Mouse (Mus musculus) kidney, postnatal 0 days (tissue): ENCODE data around the gene Mok. TPM values are rescaled to one million over a fixed set of nuclear protein-coding genes. Genes with fewer than 3 reads are reported as not detected.

Experiments used
- ATAC-seq: fragments of 200-750 bp; cut with Nextera tagmentation; replicated peaks from 2 replicates; pipeline ENCODE4 v1.8.0; 2017; ENCODE audit warnings: low read depth, moderate number of reproducible peaks, moderate TSS enrichment, moderate library complexity; ENCODE audit not compliant: low FRiP score
- DNase-seq: peaks from one replicate; pipeline ENCODE4 v3.0.0-alpha.2; 2016; ENCODE audit warnings: low spot score
- H3K27ac ChIP-seq: fragments of 300-500 bp; sonication (generic); 2 replicates; pipeline ENCODE4 v1.5.1; 2014; ENCODE audit warnings: mild to moderate bottlenecking
- H3K27me3 ChIP-seq: fragments of 300-500 bp; sonication (generic); 2 replicates; pipeline ENCODE4 v1.6.1; 2014; ENCODE audit warnings: low read length, mixed read lengths; ENCODE audit not compliant: insufficient read depth
- H3K36me3 ChIP-seq: fragments of 300-500 bp; sonication (generic); 2 replicates; pipeline ENCODE4 v1.6.1; 2014; ENCODE audit warnings: low read length, mixed read lengths; ENCODE audit not compliant: insufficient read depth
- H3K4me1 ChIP-seq: fragments of 300-500 bp; sonication (generic); replicated peaks from 2 replicates; pipeline ENCODE4 v1.6.1; 2014; ENCODE audit warnings: antibody characterized with exemption, low read length, mixed read lengths; ENCODE audit not compliant: insufficient read depth
- H3K4me2 ChIP-seq: fragments of 300-500 bp; sonication (generic); 2 replicates; pipeline ENCODE4 v1.6.1; 2014; ENCODE audit warnings: mild to moderate bottlenecking, low read length, moderate library complexity, mixed read lengths
- H3K4me3 ChIP-seq: fragments of 300-500 bp; sonication (generic); replicated peaks from 2 replicates; pipeline ENCODE4 v1.5.1; 2014; ENCODE audit warnings: low read depth, low read length
- H3K9ac ChIP-seq: fragments of 300-500 bp; sonication (generic); 2 replicates; pipeline ENCODE4 v1.6.1; 2014; ENCODE audit warnings: low read depth, low read length
- H3K9me3 ChIP-seq: fragments of 300-500 bp; sonication (generic); replicated peaks from 2 replicates; pipeline ENCODE4 v1.6.1; 2016; ENCODE audit warnings: low read length, inconsistent platforms, mixed read lengths
- CTCF ChIP-seq: IDR thresholded peaks from 2 replicates; pipeline ENCODE4 v1.5.1; 2016; ENCODE audit warnings: antibody characterized with exemption, low read depth, mild to moderate bottlenecking, moderate library complexity
- WGBS: fragments of 180-500 bp; shearing (Covaris S2); extraction: QIAGEN DNeasy Blood & Tissue Kit; methylation state at CpG from one replicate; pipeline ENCODE4 v1.1.7; 2014; 5-methylcytosine and 5-hydroxymethylcytosine counted together
- polyA plus RNA-seq: library from polyadenylated mRNA; unstranded; fragments of >200 nt; fragmentation: Nextera tagmentation; extraction: Ambion mirVana; gene quantifications from 2 replicates; pipeline ENCODE4 v1.2.1, GENCODE M21; 2015

The Mok gene
- polyA plus RNA-seq, 1 experiment from 2014 or later, result 9.6 TPM

DNA sequence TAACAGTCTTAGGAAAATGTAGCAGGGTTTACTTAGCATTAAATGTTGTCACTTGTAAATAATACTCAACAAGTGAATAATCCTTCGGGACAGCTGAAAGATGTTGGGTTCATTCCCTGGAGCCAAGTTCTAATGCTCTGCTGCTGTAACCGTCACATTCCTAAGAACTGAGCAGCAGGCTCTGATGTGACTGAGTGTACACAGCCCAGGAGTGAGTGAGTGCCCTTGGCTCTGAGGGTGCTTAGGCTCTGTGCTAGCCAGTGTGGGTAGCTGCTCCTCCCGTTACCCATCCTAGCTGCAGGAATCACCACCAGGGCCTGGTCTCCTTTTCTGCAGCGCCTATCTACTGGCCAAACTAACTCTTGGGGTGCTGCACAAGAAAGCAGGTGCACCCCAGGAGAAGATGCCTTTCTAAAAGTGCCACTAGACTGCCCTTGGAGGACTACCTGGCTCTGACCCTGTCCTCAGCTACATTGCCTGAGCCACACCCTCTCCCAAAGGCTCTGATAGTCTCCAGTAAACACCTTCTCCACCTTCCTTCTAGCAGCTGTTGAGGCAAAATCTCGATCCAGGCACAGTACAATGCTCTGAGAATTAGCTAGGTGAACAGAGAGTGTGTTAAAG lies 38.0 kb downstream of the Mok start:
- WGBS, result 77% methylated on average over 5 of the region's 5 CpGs
- Histone ChIP-seq H3K9ac (no peak overlapping the region), H3K4me2 (no peak overlapping the region), H3K27me3 (no peaks in the 10 kb centered on the region), H3K4me3 (no peak overlapping the region), H3K27ac (no peak overlapping the region), H3K9me3 (no peaks in the 10 kb centered on the region), H3K36me3 (0 out of 2 replicates have a peak, but pooled peaks cover 7% of the 10 kb centered on the region), H3K4me1 (peaks cover 3% of the 10 kb centered on the region; the same call in 1 of the 2 replicates)
- TF ChIP-seq CTCF, result no peak
- no peak for ATAC-seq
- DNase-seq, result no peak

DNA sequence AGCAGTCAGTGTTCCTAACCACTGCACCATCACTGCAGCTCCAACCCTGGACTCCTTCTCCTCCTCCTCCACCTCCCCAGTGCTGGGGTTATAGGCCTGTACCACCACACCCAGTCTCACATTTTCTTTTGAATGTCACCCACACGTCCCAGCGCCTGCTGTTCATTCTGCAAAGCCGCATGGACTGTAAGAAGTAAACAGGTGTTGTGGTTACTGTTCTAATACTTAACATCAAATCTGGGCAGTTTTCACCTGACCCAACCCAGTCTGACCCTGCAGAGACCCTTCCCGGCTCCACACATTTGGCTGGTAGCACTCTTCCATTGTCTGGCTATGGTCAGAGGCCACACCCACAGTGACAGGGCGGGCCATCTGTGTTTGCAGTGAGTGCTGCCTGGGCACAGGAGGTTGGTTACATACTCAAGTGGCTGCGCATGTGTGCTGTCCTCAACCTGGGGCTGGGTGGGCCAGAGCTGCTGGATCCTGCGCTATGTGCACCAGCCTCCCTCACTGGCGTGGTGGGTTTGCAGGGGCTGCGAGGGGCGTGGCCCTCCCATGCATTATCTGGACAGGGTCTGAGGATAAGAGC lies 38.8 kb downstream of the Mok start:
- 87% methylated on average over 10 of the region's 10 CpGs for WGBS
- DNase-seq (no peak), ATAC-seq (no peak)
- Histone ChIP-seq H3K9me3 (no peaks in the 10 kb centered on the region), H3K27ac (no peak overlapping the region), H3K4me2 (no peak overlapping the region), H3K36me3 (0 out of 2 replicates have a peak, but pooled peaks cover 4% of the 10 kb centered on the region), H3K27me3 (no peaks in the 10 kb centered on the region), H3K4me3 (no peak overlapping the region), H3K9ac (no peak overlapping the region), H3K4me1 (peaks cover 5% of the 10 kb centered on the region; the same call in 1 of the 2 replicates)
- no peak for TF ChIP-seq CTCF

- DNase-seq (no peak), ATAC-seq (no peak)
- H3K9ac ChIP-seq, result no peak overlapping the region
- no peak for TF ChIP-seq CTCF
- no peak overlapping the region for H3K4me3 ChIP-seq
- H3K27ac ChIP-seq, result no peak overlapping the region
- no peaks in the 10 kb centered on the region for H3K27me3 ChIP-seq
- H3K4me2 ChIP-seq, result no peak overlapping the region
- peaks cover 8% of the 10 kb centered on the region; the same call in 1 of the 2 replicates for H3K36me3 ChIP-seq
- H3K4me1 ChIP-seq, result peaks cover 5% of the 10 kb centered on the region; the same call in 1 of the 2 replicates
- no peaks in the 10 kb centered on the region for H3K9me3 ChIP-seq
- WGBS, result 88% methylated on average over 4 of the region's 4 CpGs
These were observed 41.5 kb downstream of the Mok start for GRCm38 (mm10) chr12:110799226-110799625.

GRCm38 (mm10) chr12:110797842-110798431 lies 42.8 kb downstream of the Mok start:
- no peak for TF ChIP-seq CTCF
- ATAC-seq, result peak; percentile 59; the same call in 1 of the 2 replicates
- H3K9ac ChIP-seq, result no peak overlapping the region
- no peaks in the 10 kb centered on the region for H3K9me3 ChIP-seq
- H3K27ac ChIP-seq, result peak overlapping the region; percentile 67
- DNase-seq, result peak; percentile 28
- H3K4me1 ChIP-seq, result peaks cover 5% of the 10 kb centered on the region; the same call in 1 of the 2 replicates
- H3K27me3 ChIP-seq, result no peaks in the 10 kb centered on the region
- peaks cover 8% of the 10 kb centered on the region; the same call in 1 of the 2 replicates for H3K36me3 ChIP-seq
- H3K4me3 ChIP-seq, result no peak overlapping the region
- H3K4me2 ChIP-seq, result no peak overlapping the region
- WGBS, result 55% methylated on average over 10 of the region's 10 CpGs

DNA sequence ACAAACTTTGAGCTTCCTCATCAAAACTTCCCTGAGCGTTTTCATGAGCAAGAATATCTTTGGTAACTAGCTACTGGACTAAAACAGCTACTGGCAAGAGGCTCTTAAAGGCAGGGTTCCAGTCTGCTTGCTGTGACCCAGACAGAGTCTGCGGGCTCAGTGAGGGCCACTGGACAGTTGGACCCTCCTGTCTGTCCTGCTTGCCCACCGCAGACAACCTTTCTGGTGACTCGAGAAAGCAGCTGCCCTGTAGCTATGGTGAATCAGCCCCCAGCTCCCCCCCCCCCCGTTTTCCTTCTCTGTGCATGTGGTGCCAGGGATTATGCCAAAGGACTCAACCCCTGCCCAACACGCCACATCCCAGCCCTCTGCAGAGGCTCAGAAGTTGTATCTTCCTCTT lies 43.5 kb downstream of the Mok start:
- ATAC-seq (no peak), DNase-seq (no peak)
- Histone ChIP-seq H3K27me3 (no peaks in the 10 kb centered on the region), H3K9me3 (no peaks in the 10 kb centered on the region), H3K27ac (peak overlapping the region; percentile 67; the same call in 1 of the 2 replicates), H3K4me3 (no peak overlapping the region), H3K4me1 (peaks cover 5% of the 10 kb centered on the region; the same call in 1 of the 2 replicates), H3K9ac (no peak overlapping the region), H3K4me2 (no peak overlapping the region), H3K36me3 (peaks cover 8% of the 10 kb centered on the region; the same call in 1 of the 2 replicates)
- TF ChIP-seq CTCF, result no peak
- 88% methylated on average over 6 of the region's 6 CpGs for WGBS

DNA sequence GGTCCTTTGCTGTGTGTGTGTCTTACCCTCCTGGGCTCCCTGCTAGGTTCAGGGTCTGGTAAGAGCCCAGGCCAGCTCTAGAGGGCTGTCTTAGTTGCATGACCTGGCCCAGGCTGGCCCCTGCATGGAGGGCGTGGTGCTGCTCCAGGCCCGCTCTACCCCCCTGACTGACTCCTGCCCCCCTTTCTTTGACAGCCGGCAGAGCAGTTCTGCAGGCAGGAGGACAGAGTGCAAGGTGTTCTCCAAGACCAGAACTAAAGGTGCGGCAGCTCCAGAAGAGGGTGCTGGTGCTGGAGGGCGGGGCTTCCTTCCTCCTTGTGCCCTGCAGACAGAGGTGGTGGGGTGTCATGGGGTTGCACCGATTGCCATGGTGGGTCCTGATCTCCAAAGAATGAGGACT lies 44.0 kb downstream of the Mok start:
- Histone ChIP-seq H3K4me2 (no peak overlapping the region), H3K4me3 (no peak overlapping the region), H3K27me3 (no peaks in the 10 kb centered on the region), H3K4me1 (peaks cover 5% of the 10 kb centered on the region; the same call in 1 of the 2 replicates), H3K36me3 (peaks cover 5% of the 10 kb centered on the region; the same call in 1 of the 2 replicates), H3K27ac (no peak overlapping the region; the same call in 1 of the 2 replicates), H3K9me3 (no peaks in the 10 kb centered on the region), H3K9ac (no peak overlapping the region)
- 73% methylated on average over 6 of the region's 6 CpGs for WGBS
- TF ChIP-seq CTCF, result no peak
- no peak for ATAC-seq
- DNase-seq, result no peak
